Mouse (Mus musculus): ENCODE results near the gene Tmem167b. TPM values are rescaled to one million over a fixed set of nuclear protein-coding genes. Genes with fewer than 3 reads are reported as not detected.

The Tmem167b gene
- polyA plus RNA-seq, 1 experiment from 2014 or later = 31.0 TPM

DNA sequence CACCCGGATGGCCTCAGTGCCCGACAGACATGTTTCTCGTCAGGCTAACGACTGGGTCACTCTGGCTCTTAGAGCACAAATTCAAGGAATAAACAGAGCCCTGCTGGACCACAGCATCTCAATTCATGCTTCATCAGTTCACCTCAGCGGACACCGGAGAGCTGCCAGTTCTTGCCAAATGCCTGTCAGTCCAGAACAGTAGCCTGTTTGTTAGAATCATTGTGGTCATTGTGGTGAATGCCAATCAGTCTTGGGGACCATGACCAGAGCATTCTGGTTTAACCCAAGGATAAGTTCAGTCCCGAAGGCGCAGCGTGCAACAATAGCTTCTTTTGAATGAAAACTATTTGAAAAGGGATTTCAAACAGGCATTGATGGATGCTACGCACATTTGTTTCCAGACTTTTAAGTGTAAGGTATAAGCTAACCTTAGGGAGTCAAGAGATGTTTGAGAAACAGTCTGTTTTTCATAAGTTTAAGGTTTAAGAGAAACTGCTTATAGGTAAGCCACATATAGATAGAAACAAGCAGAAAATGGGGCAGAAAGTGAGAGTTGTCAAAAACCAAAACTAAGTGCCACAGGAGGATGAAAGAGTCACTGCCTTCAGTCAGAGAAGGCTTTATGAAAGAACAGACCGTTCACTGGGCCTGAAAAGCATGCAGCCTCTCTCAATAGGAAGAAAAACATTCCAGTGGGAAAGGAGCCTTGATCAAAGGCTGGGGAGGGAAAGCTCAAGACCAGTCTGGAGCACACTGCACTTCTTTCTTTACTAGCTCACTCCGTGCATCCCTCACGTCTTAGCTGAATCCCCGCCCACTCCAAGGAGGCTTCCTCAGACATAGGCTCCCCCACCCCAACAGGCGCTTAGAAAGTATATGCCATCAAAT is 6.0 kb upstream of the Tmem167b start:
- Histone ChIP-seq H3K27ac (replicated peaks) (peak overlapping the region; percentile 37), H3K9me3 (no peaks in the 10 kb centered on the region), H3K4me3 (no peak overlapping the region), H3K4me1 (peaks cover 21% of the 10 kb centered on the region), H3K36me3 (replicated peaks) (no peaks in the 10 kb centered on the region), H3K27me3 (replicated peaks; ENCODE audit: low read depth, poor library complexity, severe bottlenecking) (no peaks in the 10 kb centered on the region)
- 21% methylated on average over 15 of the region's 15 CpGs for WGBS
- DNase-seq (ENCODE audit: low spot score) = peak; percentile 24

DNA sequence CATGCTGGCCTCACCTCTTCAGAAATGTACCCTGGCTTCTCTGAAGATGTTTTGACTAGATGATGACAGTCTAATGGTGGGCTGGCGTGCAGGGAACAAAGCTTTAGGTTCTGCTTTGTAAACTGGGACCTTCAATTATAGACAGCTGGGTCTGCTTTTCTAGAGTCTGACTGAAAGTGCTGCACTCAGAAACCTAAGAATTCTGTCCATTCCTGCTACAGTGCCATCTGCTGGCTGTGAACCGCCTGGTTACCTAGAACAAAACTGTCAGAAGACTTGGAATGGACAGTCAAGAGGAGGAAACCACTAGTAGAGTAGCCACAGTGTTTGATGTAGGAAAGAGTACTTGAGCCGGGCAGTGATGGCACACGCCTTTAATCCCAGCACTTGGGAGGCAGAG is 1.0 kb upstream of the Tmem167b start:
- WGBS = 6% methylated on average over 4 of the region's 4 CpGs
- H3K27me3 ChIP-seq (replicated peaks; ENCODE audit: low read depth, poor library complexity, severe bottlenecking) = no peaks in the 10 kb centered on the region
- no peaks in the 10 kb centered on the region for H3K9me3 ChIP-seq
- peak; percentile 83 for DNase-seq (ENCODE audit: low spot score)
- H3K27ac ChIP-seq (replicated peaks) = peak overlapping the region; percentile 95
- peaks cover 21% of the 10 kb centered on the region for H3K36me3 ChIP-seq (replicated peaks)
- H3K4me1 ChIP-seq = peaks cover 22% of the 10 kb centered on the region
- peak overlapping the region; percentile 95 for H3K4me3 ChIP-seq

DNA sequence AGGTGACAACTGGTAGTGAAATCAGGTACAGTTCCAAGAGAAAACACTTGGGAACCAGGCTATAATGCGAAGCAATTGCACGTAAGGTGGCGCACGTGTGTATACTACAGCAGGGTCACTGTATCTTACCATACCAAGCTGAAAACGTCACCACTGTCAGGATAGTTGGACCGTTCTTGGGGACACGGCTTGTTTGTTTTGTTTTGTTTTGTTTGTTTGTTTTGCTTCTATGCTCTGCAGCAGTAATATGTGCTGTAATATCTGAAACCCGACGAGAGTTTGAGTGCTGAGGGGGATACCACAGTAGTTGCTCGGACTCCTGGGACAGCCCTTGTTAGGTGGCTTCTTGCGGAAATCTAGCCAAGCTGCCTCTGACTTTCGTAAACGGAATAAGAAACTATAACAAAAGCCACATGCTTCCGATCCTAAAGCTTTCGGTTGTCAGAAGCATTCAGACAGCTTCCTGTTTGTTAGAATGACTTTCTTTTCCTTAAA is 558 bp upstream of the Tmem167b start:
- 13% methylated on average over 15 of the region's 15 CpGs for WGBS
- Histone ChIP-seq H3K9me3 (no peaks in the 10 kb centered on the region), H3K27ac (replicated peaks) (peak overlapping the region; percentile 95), H3K4me1 (peaks cover 22% of the 10 kb centered on the region), H3K36me3 (replicated peaks) (peaks cover 26% of the 10 kb centered on the region), H3K4me3 (peak overlapping the region; percentile 95), H3K27me3 (replicated peaks; ENCODE audit: low read depth, poor library complexity, severe bottlenecking) (no peaks in the 10 kb centered on the region)
- DNase-seq (ENCODE audit: low spot score) = no peak

DNA sequence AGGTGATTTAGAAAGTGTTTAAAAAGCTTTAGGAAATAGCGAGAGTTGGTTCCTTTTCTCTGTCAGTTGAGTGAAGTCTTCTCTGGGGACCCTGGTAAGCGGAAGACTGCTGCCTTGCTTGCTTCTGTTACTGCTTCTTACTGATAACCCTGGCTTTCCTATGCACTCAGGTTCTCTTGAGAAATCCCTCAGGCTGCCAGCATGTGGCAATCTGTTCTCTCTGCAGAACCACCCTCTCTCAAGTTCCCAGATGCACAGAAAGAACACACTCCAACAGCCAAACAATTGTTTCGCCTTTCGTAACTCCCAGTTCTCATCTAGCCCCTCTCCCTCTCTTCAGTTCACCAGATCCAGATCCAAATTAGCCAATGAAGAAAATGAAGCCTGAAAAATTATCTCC is 4.4 kb downstream of the Tmem167b start:
- Histone ChIP-seq H3K4me3 (no peak overlapping the region), H3K4me1 (peaks cover 24% of the 10 kb centered on the region), H3K27me3 (replicated peaks; ENCODE audit: low read depth, poor library complexity, severe bottlenecking) (no peaks in the 10 kb centered on the region), H3K27ac (replicated peaks) (no peak overlapping the region), H3K9me3 (no peaks in the 10 kb centered on the region), H3K36me3 (replicated peaks) (peaks cover 36% of the 10 kb centered on the region)
- WGBS = 91% methylated on average over 4 of the region's 4 CpGs
- DNase-seq (ENCODE audit: low spot score) = no peak

DNA sequence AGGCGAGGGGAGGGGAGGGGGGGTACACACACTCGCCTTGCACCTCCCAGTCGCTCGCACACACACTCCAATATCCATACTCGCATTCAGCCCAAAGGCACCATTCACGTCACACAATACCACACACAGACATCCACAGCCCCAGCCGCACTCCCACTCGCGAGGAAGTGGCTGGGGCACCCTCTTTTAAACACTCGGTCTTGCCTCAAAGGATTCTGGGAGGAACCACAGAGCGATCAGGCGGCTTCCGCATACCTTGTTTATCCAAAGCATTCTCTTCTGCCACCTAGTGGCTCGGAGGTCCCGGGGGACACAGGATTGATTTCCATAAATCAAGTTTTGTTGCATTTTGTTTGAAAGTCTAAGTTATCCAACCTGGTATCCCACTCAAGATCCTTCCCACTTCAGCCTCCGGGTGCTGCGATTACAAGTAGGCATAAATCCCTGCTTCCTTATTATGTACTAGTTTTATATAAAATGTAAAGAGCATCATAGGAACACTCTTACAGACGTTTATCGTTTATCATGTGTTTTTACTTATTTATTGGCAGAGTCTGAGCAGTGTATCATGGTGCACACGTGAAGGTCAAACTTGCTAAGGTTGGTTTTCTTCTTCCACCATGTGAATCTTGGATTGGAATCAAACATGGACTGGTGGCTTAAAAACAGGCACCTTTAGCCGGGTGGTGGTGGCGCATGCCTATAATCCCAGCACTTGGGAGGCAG is 7.5 kb downstream of the Tmem167b start:
- Histone ChIP-seq H3K4me1 (peaks cover 8% of the 10 kb centered on the region; the same call in 1 of the 2 replicates), H3K36me3 (replicated peaks) (peaks cover 30% of the 10 kb centered on the region), H3K4me3 (peak overlapping the region; percentile 91), H3K27me3 (replicated peaks; ENCODE audit: low read depth, poor library complexity, severe bottlenecking) (no peaks in the 10 kb centered on the region), H3K9me3 (no peaks in the 10 kb centered on the region), H3K27ac (replicated peaks) (peak overlapping the region; percentile 97)
- peak; percentile 92 for DNase-seq (ENCODE audit: low spot score)
- WGBS = 18% methylated on average over 22 of the region's 22 CpGs

DNA sequence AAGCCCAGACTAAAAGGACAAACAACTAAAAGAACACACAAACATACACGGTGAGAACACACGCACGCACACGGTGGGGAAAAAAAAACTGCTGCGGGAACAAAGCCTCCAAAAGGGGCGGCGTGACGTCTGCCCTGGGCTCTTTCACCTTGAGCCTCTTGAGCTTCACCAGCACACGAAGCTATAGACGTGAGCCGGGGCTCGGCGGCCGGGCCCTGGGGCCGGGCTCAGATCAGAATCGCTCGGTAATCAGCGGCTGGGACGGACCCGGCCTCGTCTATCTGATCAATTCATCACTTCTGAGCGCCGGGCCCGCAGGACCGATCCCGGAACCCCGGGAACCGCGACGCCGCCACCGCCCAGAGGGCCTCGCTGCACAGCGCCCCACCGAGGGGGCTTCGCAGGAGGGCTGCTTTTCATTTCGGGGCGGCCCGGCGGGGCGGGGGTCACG is 8.1 kb downstream of the Tmem167b start:
- Histone ChIP-seq H3K9me3 (no peaks in the 10 kb centered on the region), H3K4me3 (peak overlapping the region; percentile 91), H3K27ac (replicated peaks) (peak overlapping the region; percentile 97), H3K4me1 (peaks cover 8% of the 10 kb centered on the region; the same call in 1 of the 2 replicates), H3K27me3 (replicated peaks; ENCODE audit: low read depth, poor library complexity, severe bottlenecking) (no peaks in the 10 kb centered on the region), H3K36me3 (replicated peaks) (peaks cover 24% of the 10 kb centered on the region)
- 1% methylated on average over 42 of the region's 42 CpGs for WGBS
- no peak for DNase-seq (ENCODE audit: low spot score)

DNA sequence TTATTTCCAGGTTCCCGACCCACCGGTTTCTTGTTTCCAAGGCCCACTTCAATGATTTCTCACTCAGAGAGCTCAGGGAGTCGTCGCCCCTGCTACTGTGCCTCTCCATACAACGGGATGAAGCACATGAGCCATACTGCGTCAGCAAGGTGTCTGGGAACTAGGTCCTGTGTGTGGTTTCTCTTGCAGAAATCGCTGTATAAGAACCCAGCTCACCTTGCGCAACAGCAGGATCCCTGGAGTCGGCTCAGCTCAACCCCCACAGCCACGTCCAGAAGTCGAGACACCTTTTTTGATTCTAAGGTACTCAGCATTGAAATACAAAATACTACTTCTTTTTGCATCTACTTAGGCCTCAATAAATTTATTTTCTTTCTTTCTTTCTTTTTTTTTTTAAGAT is 20.0 kb downstream of the Tmem167b start:
- WGBS = 84% methylated on average over 11 of the region's 11 CpGs
- Histone ChIP-seq H3K4me1 (peaks cover 4% of the 10 kb centered on the region), H3K27me3 (replicated peaks; ENCODE audit: low read depth, poor library complexity, severe bottlenecking) (0 out of 2 replicates have a peak, but pooled peaks cover 9% of the 10 kb centered on the region)

DNA sequence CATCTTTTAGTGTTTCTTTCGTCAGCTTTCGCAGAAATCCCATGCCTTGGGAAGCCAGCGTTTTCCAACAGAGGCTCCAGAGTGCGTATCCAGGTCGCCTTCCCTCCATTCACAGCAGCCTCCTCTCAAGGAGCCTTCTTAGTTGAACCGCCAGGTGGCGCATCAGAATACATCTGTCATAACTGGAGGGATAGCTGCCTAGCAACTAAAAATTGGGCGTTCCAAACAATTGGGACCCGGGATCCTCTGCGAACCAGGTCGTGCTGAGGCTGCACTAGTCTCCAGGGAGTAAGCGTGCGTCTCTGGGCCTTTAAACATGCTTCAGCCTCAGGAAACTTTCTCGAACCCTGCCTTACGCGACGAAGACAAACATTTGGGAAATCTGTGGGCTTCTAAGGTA is 25.0 kb downstream of the Tmem167b start:
- 5% methylated on average over 17 of the region's 17 CpGs for whole genome bisulfite sequencing

More for the DNA sequence above, 20.0 kb downstream of the Tmem167b start:
- no peak for DNase-seq (ENCODE audit: low spot score)
- H3K9me3 ChIP-seq = no peaks in the 10 kb centered on the region
- no peaks in the 10 kb centered on the region for H3K36me3 ChIP-seq (replicated peaks)
- H3K27ac ChIP-seq (replicated peaks) = no peak overlapping the region
- H3K4me3 ChIP-seq = no peak overlapping the region

DNA sequence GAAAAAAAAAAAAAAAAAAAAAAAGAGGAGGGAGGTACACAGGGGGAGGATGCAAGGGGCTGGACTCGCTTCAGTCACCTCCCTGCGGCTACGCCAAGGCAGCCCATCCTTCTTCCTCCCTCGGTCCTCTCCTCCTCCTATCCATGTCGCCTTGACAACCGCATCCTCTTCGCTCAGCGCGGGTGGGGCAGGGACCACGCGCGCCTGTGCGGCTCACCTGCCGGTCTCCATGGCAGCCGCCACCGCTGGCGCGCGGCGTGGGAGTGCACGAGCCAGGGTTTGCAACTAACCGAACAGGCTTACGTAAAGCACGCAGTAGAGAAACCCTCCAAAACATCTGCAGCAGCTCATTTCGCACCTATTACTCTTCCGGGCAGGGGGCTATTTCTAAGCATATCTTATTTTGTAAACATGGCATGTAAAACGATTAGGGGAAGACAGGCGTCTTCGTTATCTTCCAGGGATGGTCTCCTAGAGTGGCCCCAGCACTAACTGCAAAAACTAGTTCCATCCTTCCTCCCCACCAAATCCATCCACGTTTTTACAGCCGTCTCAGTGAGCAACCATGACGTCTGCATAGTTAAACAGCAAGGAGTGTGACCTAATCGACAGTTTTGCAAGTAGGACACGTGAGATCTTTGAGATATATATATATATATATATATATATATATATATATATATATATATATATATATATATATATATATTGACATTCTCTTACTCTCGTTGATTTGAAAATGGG is 25.6 kb downstream of the Tmem167b start, which contains the start of gene 5330417C22Rik:
Gene 5330417C22Rik (minus strand): TSS at position 20 of the 744 bp plus-strand sequence.
- WGBS = 2% methylated on average over 35 of the region's 35 CpGs
- Histone ChIP-seq H3K27ac (replicated peaks) (no peak within 1 kb of the TSS), H3K27me3 (replicated peaks; ENCODE audit: low read depth, poor library complexity, severe bottlenecking) (peaks cover 45% of the 10 kb centered on the region), H3K4me3 (peak within 1 kb of the TSS; percentile 64), H3K4me1 (peaks cover 17% of the 10 kb centered on the region), H3K36me3 (replicated peaks) (no peaks in the 10 kb centered on the region), H3K9me3 (no peaks in the 10 kb centered on the region)
- DNase-seq (ENCODE audit: low spot score) = peak; percentile 67

More for the DNA sequence above, 25.0 kb downstream of the Tmem167b start:
- Histone ChIP-seq H3K36me3 (replicated peaks) (no peaks in the 10 kb centered on the region), H3K9me3 (no peaks in the 10 kb centered on the region), H3K4me1 (peaks cover 17% of the 10 kb centered on the region), H3K4me3 (peak overlapping the region; percentile 51), H3K27ac (replicated peaks) (no peak overlapping the region), H3K27me3 (replicated peaks; ENCODE audit: low read depth, poor library complexity, severe bottlenecking) (peaks cover 45% of the 10 kb centered on the region)
- DNase-seq (ENCODE audit: low spot score) = peak; percentile 88

DNA sequence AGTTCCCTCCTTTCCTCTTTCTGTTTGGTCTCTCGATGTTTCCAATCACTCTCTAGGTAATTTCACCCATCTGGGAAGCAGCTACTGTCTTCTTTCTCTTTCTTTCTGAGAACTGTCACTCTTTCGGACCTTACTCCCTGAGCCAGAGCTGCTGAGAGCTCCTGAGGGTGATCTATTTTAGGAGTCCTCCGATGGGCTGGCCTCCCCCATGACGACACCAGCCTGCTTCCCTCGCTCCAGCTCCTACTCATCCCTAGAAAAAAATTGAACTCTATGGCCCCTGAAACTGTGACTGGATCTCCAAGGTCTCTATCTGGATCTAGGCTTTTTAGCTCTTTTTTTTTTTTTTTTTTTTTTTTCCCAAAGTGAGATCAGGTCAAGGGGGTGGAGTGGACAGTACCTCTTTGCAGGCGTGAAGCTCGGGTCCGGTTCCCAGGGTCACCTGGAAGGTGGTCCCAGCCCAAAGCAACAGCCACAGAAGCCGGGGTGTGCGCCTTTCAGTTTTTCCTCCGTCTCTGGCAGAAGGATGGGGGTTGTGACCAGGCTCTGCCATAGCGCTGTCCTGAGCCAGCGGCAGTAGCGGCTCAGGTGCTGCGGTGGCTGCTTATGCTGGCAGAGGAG is 26.3 kb downstream of the Tmem167b start:
- H3K36me3 ChIP-seq (replicated peaks) = no peaks in the 10 kb centered on the region
- no peak overlapping the region for H3K27ac ChIP-seq (replicated peaks)
- peak overlapping the region; percentile 64 for H3K4me3 ChIP-seq
- WGBS = 5% methylated on average over 15 of the region's 15 CpGs
- H3K9me3 ChIP-seq = no peaks in the 10 kb centered on the region
- H3K27me3 ChIP-seq (replicated peaks; ENCODE audit: low read depth, poor library complexity, severe bottlenecking) = peaks cover 45% of the 10 kb centered on the region
- H3K4me1 ChIP-seq = peaks cover 17% of the 10 kb centered on the region
- no peak for DNase-seq (ENCODE audit: low spot score)

DNA sequence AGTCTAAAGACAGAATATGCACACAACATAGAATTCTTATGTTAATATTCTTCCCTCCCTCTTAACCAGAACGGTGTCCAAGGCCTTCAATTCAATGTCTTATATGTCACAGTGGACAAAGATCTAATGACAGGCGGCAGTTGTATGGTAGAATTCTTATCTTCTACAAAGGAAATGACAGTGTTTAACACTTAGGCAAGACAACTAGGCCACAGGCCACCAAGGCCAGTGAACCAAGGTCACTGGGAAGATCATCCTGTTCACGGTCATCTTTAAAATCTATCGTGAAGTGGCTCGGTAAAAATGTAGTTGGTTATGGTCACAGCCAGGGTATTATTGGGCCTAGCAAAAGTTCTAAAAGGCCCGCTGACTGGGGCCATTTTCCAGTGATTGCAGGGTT is 28.3 kb downstream of the Tmem167b start, which contains the start of gene 1700013F07Rik:
Gene 1700013F07Rik (plus strand): TSS at position 200 of the 400 bp plus-strand sequence.
- DNase-seq (ENCODE audit: low spot score) = no peak
- Histone ChIP-seq H3K4me3 (no peak within 1 kb of the TSS), H3K27ac (replicated peaks) (no peak within 1 kb of the TSS), H3K4me1 (peaks cover 17% of the 10 kb centered on the region), H3K9me3 (no peaks in the 10 kb centered on the region), H3K27me3 (replicated peaks; ENCODE audit: low read depth, poor library complexity, severe bottlenecking) (peaks cover 45% of the 10 kb centered on the region), H3K36me3 (replicated peaks) (no peaks in the 10 kb centered on the region)
- 91% methylated on average over 6 of the region's 6 CpGs for WGBS

All from embryonic facial prominence, embryonic 10.5 days (tissue).